Mouse (Mus musculus) myocyte (in vitro differentiated cells): ENCODE measurements at regions not wholly inside any gene's neighbourhood (a gene's known extent, or its start where the extent isn't known, plus 50 kb on each side); places are given as distances from the start of the nearest gene placed in this dataset.

Source experiments
- CEBPB ChIP-seq: IDR thresholded peaks from 2 replicates; pipeline ENCODE4 v1.6.1; 2011; ENCODE audit warnings: mild to moderate bottlenecking, moderate library complexity; ENCODE audit not compliant: poor library complexity, insufficient read depth, severe bottlenecking
- E2F4 ChIP-seq: IDR thresholded peaks from one replicate; pipeline ENCODE4 v1.6.1; 2011; ENCODE audit warnings: mild to moderate bottlenecking, control low read depth, moderate library complexity; ENCODE audit not compliant: insufficient read depth
- MAX ChIP-seq: IDR thresholded peaks from one replicate; pipeline ENCODE4 v1.6.1; 2011; ENCODE audit warnings: low read depth, mild to moderate bottlenecking, control low read depth
- MYOD1 ChIP-seq, 3 experiments: IDR thresholded peaks; one replicate each; pipeline ENCODE4 v1.6.1; 2011; ENCODE audit warnings: control low read depth in 2 of 3, low read depth in 2 of 3, mild to moderate bottlenecking in 2 of 3, moderate library complexity in 1 of 3; ENCODE audit not compliant: insufficient read length in 2 of 3, control insufficient read depth in 1 of 3
- MYOG ChIP-seq, 3 experiments: IDR thresholded peaks; one replicate each; pipeline ENCODE4 v1.6.1; 2011; ENCODE audit warnings: control low read depth in 2 of 3, low read depth in 2 of 3, mild to moderate bottlenecking in 2 of 3; ENCODE audit not compliant: insufficient read length in 2 of 3, control insufficient read depth in 1 of 3, insufficient read depth in 1 of 3
- POLR2A ChIP-seq: IDR thresholded peaks from one replicate; pipeline ENCODE4 v1.6.1; 2011; ENCODE audit warnings: low read depth, mild to moderate bottlenecking, control low read depth, moderate library complexity; ENCODE audit not compliant: insufficient read length
- POLR2AphosphoS2 ChIP-seq: IDR thresholded peaks from one replicate; pipeline ENCODE4 v1.6.1; 2011; ENCODE audit warnings: low read depth, control low read depth; ENCODE audit not compliant: insufficient read length
- REST ChIP-seq: IDR thresholded peaks from one replicate; pipeline ENCODE4 v1.6.1; 2011; ENCODE audit warnings: mild to moderate bottlenecking, control low read depth, moderate library complexity; ENCODE audit not compliant: insufficient read depth, insufficient read length
- TCF12 ChIP-seq: IDR thresholded peaks from one replicate; pipeline ENCODE4 v1.6.1; 2011; ENCODE audit warnings: mild to moderate bottlenecking, control low read depth; ENCODE audit not compliant: poor library complexity, insufficient read depth, severe bottlenecking
- TCF3 ChIP-seq: IDR thresholded peaks from one replicate; pipeline ENCODE4 v1.6.1; 2011; ENCODE audit warnings: low read depth, control low read depth; ENCODE audit not compliant: insufficient read length
- USF1 ChIP-seq: IDR thresholded peaks from one replicate; pipeline ENCODE4 v1.6.1; 2011; ENCODE audit warnings: low read depth, mild to moderate bottlenecking, control low read depth, moderate library complexity

DNA sequence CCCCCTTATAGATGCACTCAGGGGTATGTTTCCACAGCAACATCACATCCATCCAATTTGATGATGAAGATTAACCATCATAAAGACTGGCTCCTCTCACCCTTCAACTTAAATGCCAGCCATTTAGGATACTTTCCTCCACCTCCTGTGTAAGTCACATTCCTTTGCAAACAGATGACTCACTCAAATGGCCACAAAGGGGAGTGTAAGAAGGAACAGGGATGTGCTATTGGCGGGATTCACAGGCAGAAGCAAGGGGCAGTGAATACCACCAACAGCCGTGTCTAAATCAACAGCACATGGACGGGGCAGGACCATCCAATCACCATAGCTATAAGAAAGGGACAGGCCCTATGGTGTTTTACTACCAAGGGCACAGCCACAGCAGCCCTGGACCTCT, 50.9 kb upstream of the Cdon start:
- TF ChIP-seq POLR2AphosphoS2 (no peak), MYOD1 (IDR thresholded peaks at IDR 0.05; ENCODE audit: control insufficient read depth in 1 of 3, insufficient read length in 2 of 3, low read depth in 2 of 3) (peak in 1 of 3 experiments; percentile 25), TCF12 (no peak), POLR2A (no peak), USF1 (no peak), E2F4 (no peak), TCF3 (no peak), MAX (no peak), CEBPB (no peak), MYOG (IDR thresholded peaks at IDR 0.05; ENCODE audit: control insufficient read depth in 1 of 3, insufficient read depth in 1 of 3, insufficient read length in 2 of 3, low read depth in 2 of 3) (no peak), REST (no peak)
